Mouse (Mus musculus) cortical plate, adult 2 months (tissue): ENCODE results near the gene Rnft2.

Experiments used
- CTCF ChIP-seq: fragments of 200-500 bp; IDR thresholded peaks from 2 replicates; pipeline ENCODE4 v1.5.1; 2011; ENCODE audit warnings: mild to moderate bottlenecking, control low read depth, low read length; ENCODE audit not compliant: insufficient read depth; ENCODE audit errors: extremely low read depth
- POLR2A ChIP-seq: fragments of 200-500 bp; IDR thresholded peaks from 2 replicates; pipeline ENCODE4 v1.6.1; 2011; ENCODE audit warnings: mild to moderate bottlenecking, low read length, control low read depth; ENCODE audit not compliant: insufficient read depth; ENCODE audit errors: extremely low read depth

DNA sequence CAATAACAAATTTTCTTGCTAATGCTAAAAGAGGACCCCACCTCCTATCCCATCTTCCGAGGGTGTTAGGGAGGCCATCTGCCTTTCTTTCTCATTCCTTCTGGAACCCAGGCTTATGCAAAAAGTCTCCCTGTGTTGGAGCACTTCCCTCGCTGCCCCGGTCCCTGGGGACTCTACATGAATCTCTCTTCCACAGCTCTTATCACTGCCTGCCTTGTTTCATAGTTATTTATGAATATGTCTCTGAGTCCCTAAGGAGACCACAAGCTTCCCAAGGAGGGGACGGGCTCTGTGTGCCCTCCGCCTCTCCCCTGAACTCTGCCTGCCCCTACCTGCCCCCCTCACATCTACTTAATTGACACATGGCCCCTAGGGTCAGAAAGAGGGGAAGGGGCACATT, 45.2 kb downstream of the Rnft2 start:
- TF ChIP-seq CTCF (no peak), POLR2A (no peak)
